Mouse (Mus musculus): ENCODE results near the gene Kifap3. TPM values are rescaled to one million over a fixed set of nuclear protein-coding genes. Genes with fewer than 3 reads are reported as not detected.
A peak's percentile ranks its signal among the peaks of the same experiment; 100 is the strongest.

Gene Kifap3
- total RNA-seq, 1 experiment from 2014 or later: 19.2 TPM

GRCm38 (mm10) chr1:163929636-163930457 lies 150.5 kb downstream of the Kifap3 start:
- peak; percentile 73 to 80 for ATAC-seq (replicated peaks in 1 of 2; ENCODE audit: insufficient read depth in 1 of 2, low FRiP score in 2 of 2, low TSS enrichment in 1 of 2, low read depth in 1 of 2, poor library complexity in 2 of 2, severe bottlenecking in 2 of 2)

GRCm38 (mm10) chr1:163930458-163930794 lies 151.0 kb downstream of the Kifap3 start:
- peak; percentile 9 to 20; a peak in 2 of 4 replicates for ATAC-seq (replicated peaks in 1 of 2; ENCODE audit: insufficient read depth in 1 of 2, low FRiP score in 2 of 2, low TSS enrichment in 1 of 2, low read depth in 1 of 2, poor library complexity in 2 of 2, severe bottlenecking in 2 of 2)

- ATAC-seq (replicated peaks in 1 of 2; ENCODE audit: insufficient read depth in 1 of 2, low FRiP score in 2 of 2, low TSS enrichment in 1 of 2, low read depth in 1 of 2, poor library complexity in 2 of 2, severe bottlenecking in 2 of 2): no peak
Observed at GRCm38 (mm10) chr1:163931801-163932200, 152.4 kb downstream of the Kifap3 start.

- no peak for ATAC-seq (replicated peaks in 1 of 2; ENCODE audit: insufficient read depth in 1 of 2, low FRiP score in 2 of 2, low TSS enrichment in 1 of 2, low read depth in 1 of 2, poor library complexity in 2 of 2, severe bottlenecking in 2 of 2)
Observed at GRCm38 (mm10) chr1:163934591-163934990, 155.2 kb downstream of the Kifap3 start.

GRCm38 (mm10) chr1:163942056-163942455 lies 162.7 kb downstream of the Kifap3 start:
- no peak for ATAC-seq (replicated peaks in 1 of 2; ENCODE audit: insufficient read depth in 1 of 2, low FRiP score in 2 of 2, low TSS enrichment in 1 of 2, low read depth in 1 of 2, poor library complexity in 2 of 2, severe bottlenecking in 2 of 2)

GRCm38 (mm10) chr1:163953396-163953795 lies 174.0 kb downstream of the Kifap3 start:
- no peak for ATAC-seq (replicated peaks in 1 of 2; ENCODE audit: insufficient read depth in 1 of 2, low FRiP score in 2 of 2, low TSS enrichment in 1 of 2, low read depth in 1 of 2, poor library complexity in 2 of 2, severe bottlenecking in 2 of 2)

- ATAC-seq (replicated peaks in 1 of 2; ENCODE audit: insufficient read depth in 1 of 2, low FRiP score in 2 of 2, low TSS enrichment in 1 of 2, low read depth in 1 of 2, poor library complexity in 2 of 2, severe bottlenecking in 2 of 2): no peak
Observed at GRCm38 (mm10) chr1:163958036-163958435, 178.7 kb downstream of the Kifap3 start.

- ATAC-seq (replicated peaks in 1 of 2; ENCODE audit: insufficient read depth in 1 of 2, low FRiP score in 2 of 2, low TSS enrichment in 1 of 2, low read depth in 1 of 2, poor library complexity in 2 of 2, severe bottlenecking in 2 of 2): 0 out of 4 replicates have a peak, but pooled peaks of 1 of the 2 experiments have one; percentile 27
Observed at GRCm38 (mm10) chr1:163964008-163964689, 184.8 kb downstream of the Kifap3 start.

Other genes starting within 250 kb of the Kifap3 start
- not detected in 2 replicates for gene Mettl11b, start 54.4 kb upstream of the Kifap3 start, total RNA-seq (2017)
- gene Scyl3, start 149.5 kb downstream of the Kifap3 start, total RNA-seq (2017): 17.0 and 17.4 TPM in 2 replicates
- 18.5 and 22.2 TPM in 2 replicates for gene BC055324, start 215.2 kb downstream of the Kifap3 start, total RNA-seq (2017)
- gene Mettl18, start 215.3 kb downstream of the Kifap3 start, total RNA-seq (2017): 14.0 and 24.2 TPM in 2 replicates

Data from hematopoietic stem cell, adult 5-6 weeks (primary cell).